Mouse (Mus musculus) small intestine, adult 2 months (tissue): ENCODE results near the gene Rnaseh2a.

Experiments
- CTCF ChIP-seq: fragments of 200-500 bp; IDR thresholded peaks from 2 replicates; pipeline ENCODE4 v1.5.1; 2012; ENCODE audit warnings: low read depth, mild to moderate bottlenecking, control low read depth, inconsistent platforms, low read length, moderate library complexity, mixed read lengths; ENCODE audit not compliant: insufficient replicate concordance, insufficient read length; ENCODE audit errors: extremely low read depth
- POLR2A ChIP-seq: fragments of 200-500 bp; IDR thresholded peaks from 2 replicates; pipeline ENCODE4 v1.6.1; 2012; ENCODE audit warnings: low read depth, mild to moderate bottlenecking, control low read depth, inconsistent platforms, low read length, moderate library complexity

GRCm38 (mm10) chr8:84911854-84912253 lies 57.7 kb downstream of the Rnaseh2a start:
- TF ChIP-seq POLR2A (no peak), CTCF (no peak)
